Mouse (Mus musculus): ENCODE results near the gene Metrn.

Gene Metrn

GRCm38 (mm10) chr17:25796951-25797369, at the start of gene Metrn:
Gene Metrn (minus strand): TSS chr17:25797136.
- peak in 1 of 2 experiments; percentile 67 for DNase-seq

GRCm38 (mm10) chr17:25844396-25844901, 47.5 kb upstream of the Metrn start, which contains the start of gene Rhot2:
Gene Rhot2 (minus strand): TSS chr17:25844851.
- peak; percentile 92 to 94 for DNase-seq

GRCm38 (mm10) chr17:25843636-25844395, 46.9 kb upstream of the Metrn start:
- DNase-seq, result peak in 1 of 2 experiments; percentile 55

- DNase-seq, result no peak
These were observed 46.2 kb upstream of the Metrn start for GRCm38 (mm10) chr17:25843122-25843521.

- no peak for DNase-seq
These were observed 45.6 kb upstream of the Metrn start for GRCm38 (mm10) chr17:25842509-25842908.

GRCm38 (mm10) chr17:25841117-25841880, 44.4 kb upstream of the Metrn start, which contains the start of gene Gm20683:
Gene Gm20683 (minus strand): TSS chr17:25841763.
- DNase-seq, result no peak

GRCm38 (mm10) chr17:25840519-25840918, 43.6 kb upstream of the Metrn start:
- no peak for DNase-seq

GRCm38 (mm10) chr17:25839455-25840235, 42.7 kb upstream of the Metrn start:
- no peak for DNase-seq

- DNase-seq, result no peak
These were observed 42.0 kb upstream of the Metrn start for GRCm38 (mm10) chr17:25838904-25839303.

GRCm38 (mm10) chr17:25837533-25837932, 40.6 kb upstream of the Metrn start:
- DNase-seq, result no peak

GRCm38 (mm10) chr17:25837076-25837410, 40.1 kb upstream of the Metrn start, which contains the start of gene Rhbdl1:
Gene Rhbdl1 (minus strand): TSS chr17:25837295.
- DNase-seq, result peak; percentile 84 to 89

GRCm38 (mm10) chr17:25836397-25837075, 39.6 kb upstream of the Metrn start:
- DNase-seq, result peak; percentile 43 to 44

GRCm38 (mm10) chr17:25835816-25836215, 38.9 kb upstream of the Metrn start:
- DNase-seq, result no peak

- no peak for DNase-seq
These were observed 38.4 kb upstream of the Metrn start for GRCm38 (mm10) chr17:25835301-25835700.

- DNase-seq, result no peak
These were observed 37.8 kb upstream of the Metrn start for GRCm38 (mm10) chr17:25834595-25835222.

GRCm38 (mm10) chr17:25833961-25834594, 37.1 kb upstream of the Metrn start:
- no peak for DNase-seq

- peak; percentile 84 for DNase-seq
These were observed 36.3 kb upstream of the Metrn start, which contains the start of gene Stub1 for GRCm38 (mm10) chr17:25833291-25833663. Gene Stub1 (minus strand): TSS chr17:25833404.

GRCm38 (mm10) chr17:25832436-25833290, 35.7 kb upstream of the Metrn start:
- peak; percentile 98 to 99 for DNase-seq

- DNase-seq, result peak; percentile 41 to 48
These were observed 34.7 kb upstream of the Metrn start for GRCm38 (mm10) chr17:25831451-25832281.

Measured in cerebellum, postnatal 36 days (tissue).